In the genomic region with DNA sequence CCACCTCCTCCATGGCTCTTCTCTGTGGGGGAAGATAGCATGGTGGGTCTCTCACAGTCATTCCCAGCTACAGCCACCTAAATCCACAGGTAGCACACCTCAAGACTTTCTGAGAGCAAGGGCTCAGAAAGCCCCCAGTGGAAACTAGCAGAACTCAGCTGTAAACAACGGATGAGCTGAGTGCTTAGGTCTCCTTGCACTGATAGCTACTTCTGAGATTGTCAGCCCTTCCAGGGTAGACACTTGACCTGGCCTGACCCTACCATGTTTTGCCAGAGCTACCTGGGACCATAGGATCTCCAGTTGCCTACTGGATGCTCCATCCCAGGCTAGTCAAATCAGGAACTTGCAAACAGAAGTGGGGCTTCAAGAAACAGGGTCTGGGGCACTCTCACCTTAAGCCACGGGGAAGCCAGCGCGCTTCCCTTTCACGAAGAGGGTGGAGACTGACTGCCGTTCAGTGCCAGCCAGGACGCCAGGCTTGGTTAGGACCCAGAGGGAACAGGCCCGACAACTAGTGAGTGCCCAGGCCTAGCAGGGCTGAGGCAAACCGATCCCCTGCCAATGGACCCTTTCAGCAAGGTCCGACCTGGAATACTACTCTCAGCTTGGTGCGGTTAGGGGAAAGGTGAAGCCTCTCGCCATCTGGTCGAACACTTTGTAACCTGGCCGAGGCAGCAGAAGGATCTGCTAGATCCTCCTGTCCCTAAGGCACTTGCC, we compare ENCODE assay signal across 8 mouse cellular contexts. TPM values are rescaled to one million over a fixed set of nuclear protein-coding genes. Genes with fewer than 3 reads are reported as not detected.
DNase-seq lines count a peak whose midpoint lies in the region; ATAC-seq and TF ChIP-seq lines count a peak whose summit lies in the region.

No protein-coding gene starts in this region.

- WGBS in thymus, adult 2 months: under 1% methylated on average over 14 of the region's 14 CpGs
- WGBS in hindbrain, embryonic 10.5 days: 2% methylated on average over 14 of the region's 14 CpGs
- WGBS in liver, embryonic 13.5 days (ENCODE audit: insufficient replicate concordance): under 1% methylated on average over 14 of the region's 14 CpGs
- 3% methylated on average over 14 of the region's 14 CpGs for WGBS in olfactory bulb, adult 2 months

- H3K9me3 ChIP-seq in hindbrain, embryonic 10.5 days: no peaks in the 10 kb centered on the region
- no peaks in the 10 kb centered on the region for H3K9me3 ChIP-seq in liver, embryonic 13.5 days (replicated peaks)

- TF ChIP-seq CTCF in thymus, adult 2 months (IDR thresholded peaks at IDR 0.05; ENCODE audit: borderline replicate concordance, control insufficient read depth, extremely low read depth, insufficient read depth, low read length, poor library complexity): no peak
- TF ChIP-seq CTCF in olfactory bulb, adult 2 months (IDR thresholded peaks at IDR 0.05; ENCODE audit: insufficient read depth, low read depth, low read length): no peak

- H3K4me2 ChIP-seq in liver, embryonic 13.5 days: peak overlapping the region; percentile 98

- H3K27me3 ChIP-seq in thymus, adult 2 months (ENCODE audit: control insufficient read depth, insufficient read depth, low read length): no peaks in the 10 kb centered on the region
- no peaks in the 10 kb centered on the region for H3K27me3 ChIP-seq in hindbrain, embryonic 10.5 days (ENCODE audit: insufficient read depth, poor library complexity, severe bottlenecking)
- H3K27me3 ChIP-seq in liver, embryonic 13.5 days: no peaks in the 10 kb centered on the region

- H3K27ac ChIP-seq in thymus, adult 2 months (ENCODE audit: control insufficient read depth, insufficient read depth, low read length): peak overlapping the region; percentile 19; the same call in 1 of the 2 replicates
- H3K27ac ChIP-seq in hindbrain, embryonic 10.5 days: peak overlapping the region; percentile 100
- peak overlapping the region; percentile 89 for H3K27ac ChIP-seq in liver, embryonic 13.5 days
- peak overlapping the region; percentile 90 for H3K27ac ChIP-seq in olfactory bulb, adult 2 months (ENCODE audit: insufficient read depth, low read depth, low read length)

- H3K36me3 ChIP-seq in thymus, adult 2 months (ENCODE audit: control insufficient read depth, insufficient read depth, low read length): peaks cover 25% of the 10 kb centered on the region
- peaks cover 52% of the 10 kb centered on the region for H3K36me3 ChIP-seq in hindbrain, embryonic 10.5 days
- H3K36me3 ChIP-seq in liver, embryonic 13.5 days: peaks cover 47% of the 10 kb centered on the region

- peak overlapping the region; percentile 86 for H3K9ac ChIP-seq in liver, embryonic 13.5 days

- peaks cover 30% of the 10 kb centered on the region for H3K4me1 ChIP-seq in thymus, adult 2 months (replicated peaks; ENCODE audit: control insufficient read depth, insufficient read depth, low read length)
- peaks cover 72% of the 10 kb centered on the region for H3K4me1 ChIP-seq in hindbrain, embryonic 10.5 days (replicated peaks)
- peaks cover 54% of the 10 kb centered on the region for H3K4me1 ChIP-seq in liver, embryonic 13.5 days (replicated peaks)
- H3K4me1 ChIP-seq in olfactory bulb, adult 2 months (ENCODE audit: control insufficient read depth, insufficient read depth, low read length): peaks cover 32% of the 10 kb centered on the region

- DNase-seq in adrenal gland, adult (ENCODE audit: inconsistent age in 2 of 2, low spot score in 1 of 2): peak; percentile 60 to 78
- no peak for DNase-seq in adrenal gland, postnatal 4 days (ENCODE audit: low spot score in 2 of 2)
- no peak for DNase-seq in thymus, adult 2 months
- DNase-seq in thymus, postnatal 10 days (ENCODE audit: low spot score in 2 of 2): no peak
- DNase-seq in hindbrain, embryonic 10.5 days (ENCODE audit: low spot score): no peak
- DNase-seq in liver, embryonic 13.5 days: no peak
- DNase-seq in right cerebral cortex, postnatal 14 days: no peak

- H3K4me3 ChIP-seq in thymus, adult 2 months (ENCODE audit: control insufficient read depth, insufficient read depth, low read length): peak overlapping the region; percentile 78
- H3K4me3 ChIP-seq in hindbrain, embryonic 10.5 days: peak overlapping the region; percentile 92
- H3K4me3 ChIP-seq in liver, embryonic 13.5 days (replicated peaks): peak overlapping the region; percentile 75
- H3K4me3 ChIP-seq in olfactory bulb, adult 2 months (ENCODE audit: insufficient read depth, low read depth, low read length): peak overlapping the region; percentile 74

- ATAC-seq in liver, embryonic 13.5 days (ENCODE audit: low read depth): no peak

- no peak for TF ChIP-seq POLR2A in thymus, adult 2 months (IDR thresholded peaks at IDR 0.05; ENCODE audit: control insufficient read depth, extremely low read depth, insufficient read depth, low read length, poor library complexity)
- no peak for TF ChIP-seq POLR2A in olfactory bulb, adult 2 months (IDR thresholded peaks at IDR 0.05; ENCODE audit: insufficient read depth, low read depth, low read length)

RNA-seq across cellular contexts. Expression of a gene that starts 1.4 kb away (rescaled TPM):
- 10 to 100 TPM; 86.7 to 96.3 TPM for total RNA-seq in adrenal gland, postnatal 4 days (2021)
- 973 and 1,776 TPM in 2 replicates for polyA plus RNA-seq in thymus, adult 2 months (2012; rRNA removed)
- polyA plus RNA-seq in hindbrain, embryonic 10.5 days (2016; fragmentation: Nextera tagmentation; extraction: Ambion mirVana): 131 TPM in 2 replicates
- 15.3 and 17.9 TPM in 2 replicates for polyA plus RNA-seq in liver, embryonic 13.5 days (2015; fragmentation: Nextera tagmentation; extraction: Ambion mirVana)
- not detected in 2 replicates for polyA plus RNA-seq in olfactory bulb, adult 2 months (2012; ENCODE audit: insufficient read depth, insufficient read length, low replicate concordance, missing spikeins)

RNA-seq across cellular contexts. Expression of a gene that starts 26.8 kb away (rescaled TPM):
- total RNA-seq in adrenal gland, postnatal 4 days (2021): 10 to 100 TPM; 66.8 to 71.1 TPM
- polyA plus RNA-seq in thymus, adult 2 months (2012; rRNA removed): 65.8 and 70.3 TPM in 2 replicates
- 95.4 and 97.1 TPM in 2 replicates for polyA plus RNA-seq in hindbrain, embryonic 10.5 days (2016; fragmentation: Nextera tagmentation; extraction: Ambion mirVana)
- 82.6 and 86.2 TPM in 2 replicates for polyA plus RNA-seq in liver, embryonic 13.5 days (2015; fragmentation: Nextera tagmentation; extraction: Ambion mirVana)
- polyA plus RNA-seq in olfactory bulb, adult 2 months (2012; ENCODE audit: insufficient read depth, insufficient read length, low replicate concordance, missing spikeins): not detected in 2 replicates

RNA-seq across cellular contexts. Expression of a gene that starts 38.9 kb away (rescaled TPM):
- 100 to 1,000 TPM; 109 to 111 TPM for total RNA-seq in adrenal gland, postnatal 4 days (2021)
- polyA plus RNA-seq in thymus, adult 2 months (2012; rRNA removed): 171 and 193 TPM in 2 replicates
- polyA plus RNA-seq in hindbrain, embryonic 10.5 days (2016; fragmentation: Nextera tagmentation; extraction: Ambion mirVana): 276 and 285 TPM in 2 replicates
- polyA plus RNA-seq in liver, embryonic 13.5 days (2015; fragmentation: Nextera tagmentation; extraction: Ambion mirVana): 102 and 104 TPM in 2 replicates
- polyA plus RNA-seq in olfactory bulb, adult 2 months (2012; ENCODE audit: insufficient read depth, insufficient read length, low replicate concordance, missing spikeins): not detected in 2 replicates

RNA-seq across cellular contexts. Expression of a gene that starts 39.0 kb away (rescaled TPM):
- 10 to 100 TPM; 18.9 to 22.7 TPM for total RNA-seq in adrenal gland, postnatal 4 days (2021)
- polyA plus RNA-seq in thymus, adult 2 months (2012; rRNA removed): 87.4 and 102 TPM in 2 replicates
- polyA plus RNA-seq in hindbrain, embryonic 10.5 days (2016; fragmentation: Nextera tagmentation; extraction: Ambion mirVana): 46.4 and 63.7 TPM in 2 replicates
- 11.2 and 15.4 TPM in 2 replicates for polyA plus RNA-seq in liver, embryonic 13.5 days (2015; fragmentation: Nextera tagmentation; extraction: Ambion mirVana)
- not detected in 2 replicates for polyA plus RNA-seq in olfactory bulb, adult 2 months (2012; ENCODE audit: insufficient read depth, insufficient read length, low replicate concordance, missing spikeins)

Comparison
In these comparisons a context has a peak if more than half of its experiments do, and no peak if none do; other contexts are left out.
1. DNase-seq: peak in adrenal gland, adult (2 of 2); none in adrenal gland, postnatal 4 days (0 of 2), thymus, adult 2 months (single experiment), thymus, postnatal 10 days (0 of 2), hindbrain, embryonic 10.5 days (single experiment), liver, embryonic 13.5 days (single experiment) and right cerebral cortex, postnatal 14 days (single experiment).
2. H3K27ac ChIP-seq: peak in every context shown above with its lines; median percentile 100 in hindbrain, embryonic 10.5 days; 90 in olfactory bulb, adult 2 months; 89 in liver, embryonic 13.5 days; 19 in thymus, adult 2 months.
3. RNA of a gene that starts 26.8 kb away (polyA plus RNA-seq): 95.4 to 97.1 TPM in hindbrain, embryonic 10.5 days, 82.6 to 86.2 TPM in liver, embryonic 13.5 days and 65.8 to 70.3 TPM in thymus, adult 2 months; not detected in olfactory bulb, adult 2 months; every median in the first group is over 10 times any median in the second.
4. Peak in every context shown above with its lines, with median percentiles within 50 percentile points of each other: H3K4me3 ChIP-seq.